Mouse (Mus musculus) ES-E14 (cell line): ENCODE measurements around the gene Tectb.
"Not testable (repeated sequence)": the region's sequence is repeated elsewhere in the genome, so short reads cannot be mapped to it uniquely, and the experiment has no call there.

Source experiments
- CHD2 ChIP-seq: IDR thresholded peaks from 2 replicates; pipeline ENCODE4 v1.6.1; 2014; ENCODE audit warnings: mild to moderate bottlenecking, low read depth, low read length, inconsistent platforms
- MAFK ChIP-seq: IDR thresholded peaks from 2 replicates; pipeline ENCODE4 v1.6.1; 2014; ENCODE audit warnings: mild to moderate bottlenecking, low read depth, low read length, inconsistent platforms; ENCODE audit not compliant: insufficient read depth
- ZC3H11A ChIP-seq: IDR thresholded peaks from 2 replicates; pipeline ENCODE4 v1.6.1; 2012; ENCODE audit warnings: low read depth, mild to moderate bottlenecking, inconsistent platforms, low read length, borderline replicate concordance
- ZNF384 ChIP-seq: IDR thresholded peaks from 2 replicates; pipeline ENCODE4 v1.6.1; 2012; ENCODE audit warnings: low read depth, low read length, inconsistent platforms

- not testable (repeated sequence) for TF ChIP-seq CHD2, MAFK, ZC3H11A, ZNF384
Measured at GRCm38 (mm10) chr19:55169236-55169729, 11.2 kb upstream of the Tectb start.
